Mouse (Mus musculus): ENCODE measurements around the gene Zfp667. TPM values are rescaled to one million over a fixed set of nuclear protein-coding genes. Genes with fewer than 3 reads are reported as not detected.

Gene Zfp667
- polyA plus RNA-seq, 1 experiment from 2014 or later, result 3.4 TPM

DNA sequence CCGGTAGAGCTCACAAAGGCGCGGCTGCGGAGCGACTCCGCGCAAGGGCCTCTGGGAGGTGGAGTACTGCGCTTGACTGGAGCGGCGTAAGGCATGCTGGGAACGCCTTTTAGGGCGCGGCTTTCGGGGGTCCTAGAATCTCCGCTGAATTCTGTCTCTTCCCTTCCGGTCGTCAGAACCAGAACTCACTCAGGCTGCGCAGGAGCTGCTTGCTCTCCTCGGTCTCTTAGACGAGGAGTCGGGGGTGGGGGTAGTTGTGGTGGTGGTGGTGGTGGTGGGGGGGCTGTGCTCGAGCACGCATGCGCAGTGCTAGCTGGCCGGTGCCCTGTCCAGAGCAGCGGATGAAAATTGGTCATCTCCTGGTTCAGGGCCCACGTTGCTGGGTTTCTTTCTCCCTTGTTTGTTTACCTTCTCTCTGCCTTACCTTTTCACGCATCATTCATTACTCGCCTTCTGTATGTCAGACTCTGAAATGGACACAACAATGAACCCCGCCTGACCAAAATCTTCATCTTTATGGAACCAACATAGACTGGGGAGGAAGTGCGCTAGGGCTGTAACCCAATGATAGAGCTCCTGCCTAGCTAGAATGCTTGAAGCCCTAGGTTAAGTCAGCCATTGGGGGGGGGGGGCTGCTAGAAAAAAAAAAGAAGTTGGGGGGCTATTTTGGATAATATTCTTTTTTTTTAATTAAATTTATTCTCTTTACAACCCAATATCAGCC, 45.0 kb downstream of the Zfp667 start, which contains the start of gene Zfp583:
Gene Zfp583 (minus strand): TSS at position 53 of the 724 bp plus-strand sequence.
- peak within 1 kb of the TSS; percentile 83 for H3K9ac ChIP-seq (ENCODE audit: low read length)
- peaks cover 13% of the 10 kb centered on the region for H3K36me3 ChIP-seq (ENCODE audit: control insufficient read depth, insufficient read depth, low read length)
- H3K9me3 ChIP-seq (ENCODE audit: control insufficient read depth, low read length), result no peaks in the 10 kb centered on the region
- WGBS, result 4% methylated on average over 31 of the region's 31 CpGs
- peak within 1 kb of the TSS; percentile 73 for H3K4me2 ChIP-seq (ENCODE audit: low read length)
- peak; percentile 89 for ATAC-seq (ENCODE audit: insufficient number of reproducible peaks, insufficient read depth, low FRiP score, low read depth)
- H3K27ac ChIP-seq (replicated peaks in 1 of 2; ENCODE audit: control insufficient read depth in 1 of 2, insufficient read depth in 1 of 2, low read depth in 2 of 2, low read length in 2 of 2), result peak within 1 kb of the TSS; percentile 67 to 71
- H3K27me3 ChIP-seq (ENCODE audit: control insufficient read depth, insufficient read depth, low read length), result no peaks in the 10 kb centered on the region
- H3K4me1 ChIP-seq (ENCODE audit: control insufficient read depth in 2 of 2, insufficient read depth in 2 of 2, low read length in 2 of 2), result 0 out of 4 replicates have a peak, but pooled peaks cover 0 to 10% of the 10 kb centered on the region in 2 experiments
- peak within 1 kb of the TSS; percentile 56 to 70 for H3K4me3 ChIP-seq (ENCODE audit: control insufficient read depth in 1 of 2, insufficient read depth in 1 of 2, low read depth in 1 of 2, low read length in 2 of 2)

DNA sequence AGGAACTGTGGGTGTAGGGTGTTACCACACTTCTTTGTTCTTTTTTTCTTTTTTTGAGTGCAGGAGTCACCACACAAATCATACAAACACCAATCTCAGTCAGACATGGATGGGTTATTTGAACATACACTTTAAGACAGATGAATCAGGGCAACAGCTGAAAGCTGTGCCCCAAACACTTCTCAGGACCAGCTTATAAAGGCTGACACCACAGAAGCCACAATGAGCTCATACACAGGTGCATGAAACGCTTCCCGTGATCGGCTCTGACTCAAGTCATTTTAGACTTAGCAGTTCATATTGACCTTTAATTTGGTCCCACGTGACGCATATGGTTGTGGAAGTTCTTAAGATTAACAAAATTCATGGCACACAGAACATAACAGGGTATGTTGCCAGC, 53.5 kb downstream of the Zfp667 start:
- Histone ChIP-seq H3K4me1 (ENCODE audit: control insufficient read depth in 2 of 2, insufficient read depth in 2 of 2, low read length in 2 of 2) (no peaks in the 10 kb centered on the region), H3K27ac (replicated peaks in 1 of 2; ENCODE audit: control insufficient read depth in 1 of 2, insufficient read depth in 1 of 2, low read depth in 2 of 2, low read length in 2 of 2) (no peak overlapping the region), H3K36me3 (ENCODE audit: control insufficient read depth, insufficient read depth, low read length) (no peaks in the 10 kb centered on the region), H3K4me2 (ENCODE audit: low read length) (no peak overlapping the region), H3K9ac (ENCODE audit: low read length) (no peak overlapping the region), H3K27me3 (ENCODE audit: control insufficient read depth, insufficient read depth, low read length) (no peaks in the 10 kb centered on the region), H3K4me3 (ENCODE audit: control insufficient read depth in 1 of 2, insufficient read depth in 1 of 2, low read depth in 1 of 2, low read length in 2 of 2) (no peak overlapping the region), H3K9me3 (ENCODE audit: control insufficient read depth, low read length) (no peaks in the 10 kb centered on the region)
- ATAC-seq (ENCODE audit: insufficient number of reproducible peaks, insufficient read depth, low FRiP score, low read depth), result no peak
- whole genome bisulfite sequencing, result 77% methylated on average over 5 of the region's 5 CpGs

DNA sequence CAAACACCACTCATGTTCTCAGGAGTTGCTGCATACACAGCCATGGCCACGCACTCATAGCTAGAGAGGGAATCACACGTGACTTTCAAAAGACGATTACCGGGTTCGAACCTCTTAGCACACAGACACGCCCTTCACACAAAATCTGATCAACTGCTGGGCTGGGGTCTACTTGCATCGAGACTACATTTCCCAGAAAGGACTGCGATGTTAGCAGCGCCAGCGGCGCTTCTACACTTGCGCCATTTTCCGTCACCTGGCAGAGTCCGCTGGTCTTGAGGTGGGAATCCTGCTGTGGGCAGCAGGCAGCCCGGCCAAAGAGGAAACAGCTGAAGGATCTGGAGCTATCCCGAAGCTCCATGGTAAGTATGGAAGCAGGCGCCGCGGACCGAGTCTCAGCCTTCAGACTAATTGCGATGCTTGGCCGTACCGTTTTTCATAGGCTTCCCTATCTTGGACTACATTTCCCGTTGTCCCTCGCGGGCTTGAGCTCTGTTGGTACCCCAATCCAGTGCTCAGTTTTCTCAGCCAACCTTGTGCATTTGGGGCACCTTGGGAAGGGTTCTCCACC, 57.2 kb downstream of the Zfp667 start, which contains the start of gene Gm3854:
Gene Gm3854 (plus strand): TSS at position 259 of the 571 bp plus-strand sequence.
- H3K27ac ChIP-seq (replicated peaks in 1 of 2; ENCODE audit: control insufficient read depth in 1 of 2, insufficient read depth in 1 of 2, low read depth in 2 of 2, low read length in 2 of 2), result peak within 1 kb of the TSS in 1 of 2 experiments; percentile 24; a peak in 1 of 4 replicates
- no peaks in the 10 kb centered on the region for H3K4me1 ChIP-seq (ENCODE audit: control insufficient read depth in 2 of 2, insufficient read depth in 2 of 2, low read length in 2 of 2)
- peak within 1 kb of the TSS; percentile 70 to 86 for H3K4me3 ChIP-seq (ENCODE audit: control insufficient read depth in 1 of 2, insufficient read depth in 1 of 2, low read depth in 1 of 2, low read length in 2 of 2)
- H3K9ac ChIP-seq (ENCODE audit: low read length), result peak within 1 kb of the TSS; percentile 74
- ATAC-seq (ENCODE audit: insufficient number of reproducible peaks, insufficient read depth, low FRiP score, low read depth), result peak; percentile 69; the same call in 1 of the 2 replicates
- no peaks in the 10 kb centered on the region for H3K27me3 ChIP-seq (ENCODE audit: control insufficient read depth, insufficient read depth, low read length)
- H3K4me2 ChIP-seq (ENCODE audit: low read length), result peak within 1 kb of the TSS; percentile 70
- H3K9me3 ChIP-seq (ENCODE audit: control insufficient read depth, low read length), result no peaks in the 10 kb centered on the region
- no peaks in the 10 kb centered on the region for H3K36me3 ChIP-seq (ENCODE audit: control insufficient read depth, insufficient read depth, low read length)
- under 1% methylated on average over 26 of the region's 26 CpGs for WGBS

DNA sequence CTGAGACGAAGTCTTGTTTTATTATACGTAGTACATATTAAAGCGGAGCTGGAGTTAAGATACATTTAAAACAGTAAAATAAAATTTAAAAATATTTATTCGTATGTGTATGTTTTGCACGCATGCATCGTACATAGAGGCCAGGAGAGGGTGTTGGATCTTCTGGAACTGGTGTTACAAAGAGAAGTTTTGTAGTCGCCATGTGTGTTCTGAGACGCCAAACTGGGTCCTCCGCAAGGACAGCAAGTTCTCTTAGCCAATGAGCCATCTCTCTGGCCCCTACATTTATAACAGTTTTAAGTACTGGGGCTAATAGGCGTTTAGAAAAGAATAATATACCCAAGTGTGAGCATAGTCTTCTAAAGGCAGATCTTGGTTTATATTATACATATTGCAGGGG, 57.7 kb downstream of the Zfp667 start:
- Histone ChIP-seq H3K9me3 (ENCODE audit: control insufficient read depth, low read length) (no peaks in the 10 kb centered on the region), H3K4me1 (ENCODE audit: control insufficient read depth in 2 of 2, insufficient read depth in 2 of 2, low read length in 2 of 2) (no peaks in the 10 kb centered on the region), H3K27me3 (ENCODE audit: control insufficient read depth, insufficient read depth, low read length) (no peaks in the 10 kb centered on the region), H3K9ac (ENCODE audit: low read length) (peak overlapping the region; percentile 74), H3K36me3 (ENCODE audit: control insufficient read depth, insufficient read depth, low read length) (no peaks in the 10 kb centered on the region), H3K4me3 (ENCODE audit: control insufficient read depth in 1 of 2, insufficient read depth in 1 of 2, low read depth in 1 of 2, low read length in 2 of 2) (peak overlapping the region; percentile 70 to 86), H3K4me2 (ENCODE audit: low read length) (peak overlapping the region; percentile 70), H3K27ac (replicated peaks in 1 of 2; ENCODE audit: control insufficient read depth in 1 of 2, insufficient read depth in 1 of 2, low read depth in 2 of 2, low read length in 2 of 2) (no peak overlapping the region)
- ATAC-seq (ENCODE audit: insufficient number of reproducible peaks, insufficient read depth, low FRiP score, low read depth), result no peak
- 32% methylated on average over 10 of the region's 10 CpGs for WGBS

Other genes with a start within 250 kb of the Zfp667 start
- gene Nlrp4c, start 241.4 kb upstream of the Zfp667 start, polyA plus RNA-seq (2014; fragmentation: Nextera tagmentation; extraction: Ambion mirVana), result not detected in 2 replicates
- gene Zfp787, start 130.6 kb upstream of the Zfp667 start, polyA plus RNA-seq (2014; fragmentation: Nextera tagmentation; extraction: Ambion mirVana), result 11.8 and 12.2 TPM in 2 replicates
- gene Zfp444, start 114.4 kb upstream of the Zfp667 start, polyA plus RNA-seq (2014; fragmentation: Nextera tagmentation; extraction: Ambion mirVana), result 29.3 and 31.4 TPM in 2 replicates
- gene Galp, start 89.5 kb upstream of the Zfp667 start, polyA plus RNA-seq (2014; fragmentation: Nextera tagmentation; extraction: Ambion mirVana), result not detected in 2 replicates
- gene Zscan5b, start 64.3 kb upstream of the Zfp667 start, polyA plus RNA-seq (2014; fragmentation: Nextera tagmentation; extraction: Ambion mirVana), result not detected in 2 replicates
- not detected in 2 replicates for gene Epp13, start 33.9 kb upstream of the Zfp667 start, polyA plus RNA-seq (2014; fragmentation: Nextera tagmentation; extraction: Ambion mirVana)
- 4.0 and 6.0 TPM in 2 replicates for gene Zfp583, start 44.7 kb downstream of the Zfp667 start, polyA plus RNA-seq (2014; fragmentation: Nextera tagmentation; extraction: Ambion mirVana)
- gene Gm3854, start 57.2 kb downstream of the Zfp667 start, polyA plus RNA-seq (2014; fragmentation: Nextera tagmentation; extraction: Ambion mirVana), result 1.2 and 1.5 TPM in 2 replicates
- 1.6 and 1.8 TPM in 2 replicates for gene Zfp78, start 76.7 kb downstream of the Zfp667 start, polyA plus RNA-seq (2014; fragmentation: Nextera tagmentation; extraction: Ambion mirVana)
- gene Zfp28, start 96.7 kb downstream of the Zfp667 start, polyA plus RNA-seq (2014; fragmentation: Nextera tagmentation; extraction: Ambion mirVana), result 6.9 and 10.7 TPM in 2 replicates
- 0.74 TPM in 1 of 2 replicates, not detected in the other for gene Smim17, start 112.1 kb downstream of the Zfp667 start, polyA plus RNA-seq (2014; fragmentation: Nextera tagmentation; extraction: Ambion mirVana)
- not detected in 2 replicates for gene Gm20715, start 123.7 kb downstream of the Zfp667 start, polyA plus RNA-seq (2014; fragmentation: Nextera tagmentation; extraction: Ambion mirVana)
- not detected in 2 replicates for gene Olfr1344, start 152.1 kb downstream of the Zfp667 start, polyA plus RNA-seq (2014; fragmentation: Nextera tagmentation; extraction: Ambion mirVana)
- gene Olfr1336, start 169.6 kb downstream of the Zfp667 start, polyA plus RNA-seq (2014; fragmentation: Nextera tagmentation; extraction: Ambion mirVana), result not detected in 2 replicates
- not detected in 2 replicates for gene Olfr1346, start 180.5 kb downstream of the Zfp667 start, polyA plus RNA-seq (2014; fragmentation: Nextera tagmentation; extraction: Ambion mirVana)
- gene Olfr5, start 200.4 kb downstream of the Zfp667 start, polyA plus RNA-seq (2014; fragmentation: Nextera tagmentation; extraction: Ambion mirVana), result not detected in 2 replicates
- not detected in 2 replicates for gene Olfr1347, start 213.2 kb downstream of the Zfp667 start, polyA plus RNA-seq (2014; fragmentation: Nextera tagmentation; extraction: Ambion mirVana)
- gene Olfr1348, start 222.2 kb downstream of the Zfp667 start, polyA plus RNA-seq (2014; fragmentation: Nextera tagmentation; extraction: Ambion mirVana), result not detected in 2 replicates
- not detected in 2 replicates for gene Olfr1349, start 236.4 kb downstream of the Zfp667 start, polyA plus RNA-seq (2014; fragmentation: Nextera tagmentation; extraction: Ambion mirVana)